Mouse (Mus musculus): Measurements from ENCODE around the gene Ikbkg. TPM values are rescaled to one million over a fixed set of nuclear protein-coding genes. Genes with fewer than 3 reads are reported as not detected.

The Ikbkg gene
- polyA plus RNA-seq (2017; shearing (Covaris generic)) = 57.9 TPM

GRCm38 (mm10) chrX:74392535-74393443, at the start of gene Ikbkg, which contains the start of gene Fam3a:
Ikbkg (plus strand) TSS chrX:74393290.
Fam3a (minus strand) TSS chrX:74393272.

GRCm38 (mm10) chrX:74353467-74353770, 39.7 kb upstream of the Ikbkg start, which contains the start of gene Lage3:
Lage3 (minus strand) TSS chrX:74353618.

GRCm38 (mm10) chrX:74372888-74373549, 20.1 kb upstream of the Ikbkg start, which contains the start of the genes Ubl4a and Slc10a3:
Ubl4a (minus strand) TSS chrX:74373218.
Slc10a3 (minus strand) TSS chrX:74373349.

GRCm38 (mm10) chrX:74428826-74429276, 35.8 kb downstream of the Ikbkg start, which contains the start of gene G6pdx:
G6pdx (minus strand) TSS chrX:74429194.

GRCm38 (mm10) chrX:74481349-74481885, 88.3 kb downstream of the Ikbkg start, which contains the start of gene Gm6880:
Gm6880 (minus strand) TSS chrX:74481399.

Other genes starting within 250 kb of the Ikbkg start
- gene Tex28, start 225.5 kb upstream of the Ikbkg start, polyA plus RNA-seq (2017; shearing (Covaris generic)) = not detected
- gene Tktl1, start 216.0 kb upstream of the Ikbkg start, polyA plus RNA-seq (2017; shearing (Covaris generic)) = 1.5 TPM
- gene Flna, start 143.5 kb upstream of the Ikbkg start, polyA plus RNA-seq (2017; shearing (Covaris generic)) = 379 TPM
- gene Emd, start 138.6 kb upstream of the Ikbkg start, polyA plus RNA-seq (2017; shearing (Covaris generic)) = 70.3 TPM
- 91.2 TPM for gene Rpl10, start 122.5 kb upstream of the Ikbkg start, polyA plus RNA-seq (2017; shearing (Covaris generic))
- 187 TPM for gene Taz, start 111.4 kb upstream of the Ikbkg start, polyA plus RNA-seq (2017; shearing (Covaris generic))
- 34.0 TPM for gene Dnase1l1, start 111.0 kb upstream of the Ikbkg start, polyA plus RNA-seq (2017; shearing (Covaris generic))
- 197 TPM for gene Atp6ap1, start 96.2 kb upstream of the Ikbkg start, polyA plus RNA-seq (2017; shearing (Covaris generic))
- gene Gdi1, start 88.3 kb upstream of the Ikbkg start, polyA plus RNA-seq (2017; shearing (Covaris generic)) = 309 TPM
- 31.0 TPM for gene Fam50a, start 80.3 kb upstream of the Ikbkg start, polyA plus RNA-seq (2017; shearing (Covaris generic))
- 5.7 TPM for gene Plxna3, start 64.2 kb upstream of the Ikbkg start, polyA plus RNA-seq (2017; shearing (Covaris generic))
- gene Lage3, start 39.7 kb upstream of the Ikbkg start, polyA plus RNA-seq (2017; shearing (Covaris generic)) = 71.9 TPM
- gene Ubl4a, start 20.1 kb upstream of the Ikbkg start, polyA plus RNA-seq (2017; shearing (Covaris generic)) = 75.1 TPM
- gene Slc10a3, start 19.9 kb upstream of the Ikbkg start, polyA plus RNA-seq (2017; shearing (Covaris generic)) = 45.3 TPM
- gene Fam3a, start within 50 bp of the Ikbkg start, polyA plus RNA-seq (2017; shearing (Covaris generic)) = 44.4 TPM
- 64.6 TPM for gene G6pdx, start 35.9 kb downstream of the Ikbkg start, polyA plus RNA-seq (2017; shearing (Covaris generic))
- not detected for gene Gm6880, start 88.1 kb downstream of the Ikbkg start, polyA plus RNA-seq (2017; shearing (Covaris generic))
- not detected for gene Olfr1326-ps1, start 181.6 kb downstream of the Ikbkg start, polyA plus RNA-seq (2017; shearing (Covaris generic))
- gene Olfr1325, start 199.4 kb downstream of the Ikbkg start, polyA plus RNA-seq (2017; shearing (Covaris generic)) = not detected

Measured in CD4-positive, CD25-positive, alpha-beta regulatory T cell, adult 9 weeks (primary cell).